19 mouse cellular contexts compared by ENCODE assay signal in the genomic region with DNA sequence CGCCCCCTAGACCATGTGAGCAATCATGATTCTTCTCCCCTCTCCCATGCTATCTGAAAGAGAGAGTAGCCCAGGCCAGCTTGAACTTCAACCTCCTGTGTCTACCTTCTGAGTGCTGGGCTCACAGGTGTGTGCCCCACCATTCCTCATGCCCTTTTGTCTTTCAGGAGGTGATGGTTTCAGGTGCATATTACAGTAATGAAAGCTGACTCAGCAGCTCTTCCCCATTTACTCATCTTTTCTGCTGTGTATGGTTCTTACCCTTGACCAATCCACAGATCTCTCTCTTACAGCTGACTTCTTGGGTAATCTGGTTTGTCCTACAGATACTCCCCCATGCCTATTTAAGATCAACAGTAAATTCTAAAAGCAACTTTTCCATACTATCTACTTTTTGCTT.
"Had no signal": no experiment of that assay in that cellular context is flagged by ENCODE, and none has a peak within 500 bp of the region (broad histone marks: within the 10 kb centered on the region; RNA-seq: fewer than 3 reads in every experiment).

No protein-coding gene starts in this region.

- H3K4me3 ChIP-seq: midbrain, embryonic 10.5 days; midbrain, embryonic 12.5 days; myocyte; neural tube, embryonic 13.5 days; neural tube, embryonic 15.5 days had no signal

- H3K9ac ChIP-seq: lung, embryonic 14.5 days; midbrain, embryonic 12.5 days; neural tube, embryonic 13.5 days; neural tube, embryonic 15.5 days had no signal

- H3K27me3 ChIP-seq: midbrain, embryonic 12.5 days; neural tube, embryonic 13.5 days; neural tube, embryonic 15.5 days had no signal

- DNase-seq: lung, adult 18-20 months; lung, embryonic 14.5 days; lung, postnatal 10 days; lung, postnatal 4 days; midbrain, embryonic 14.5 days; retina, postnatal 1 day; right cerebral cortex, adult 18-20 months; right cerebral cortex, postnatal 25 days; right cerebral cortex, postnatal 4 days; spleen, adult 18-20 months; thymus, adult 18-20 months; thymus, postnatal 14 days; thymus, postnatal 36 days had no signal

- H3K9me3 ChIP-seq: midbrain, embryonic 10.5 days; midbrain, embryonic 12.5 days; neural tube, embryonic 13.5 days; neural tube, embryonic 15.5 days had no signal

- H3K36me3 ChIP-seq: midbrain, embryonic 10.5 days; midbrain, embryonic 12.5 days; neural tube, embryonic 13.5 days; neural tube, embryonic 15.5 days had no signal

- H3K4me2 ChIP-seq: lung, embryonic 14.5 days; midbrain, embryonic 12.5 days; neural tube, embryonic 13.5 days; neural tube, embryonic 15.5 days had no signal

- H3K27ac ChIP-seq: midbrain, embryonic 10.5 days; midbrain, embryonic 12.5 days; neural tube, embryonic 13.5 days; neural tube, embryonic 15.5 days had no signal

- ATAC-seq: midbrain, embryonic 16.5 days had no signal

- H3K4me1 ChIP-seq: midbrain, embryonic 10.5 days; midbrain, embryonic 12.5 days; neural tube, embryonic 13.5 days; neural tube, embryonic 15.5 days had no signal
